Mouse (Mus musculus) liver, embryonic 16.5 days (tissue): ENCODE results near the gene Dtx4. TPM values are rescaled to one million over a fixed set of nuclear protein-coding genes. Genes with fewer than 3 reads are reported as not detected.
A peak's percentile ranks its signal among the peaks of the same experiment; 100 is the strongest.

Experiments used
- ATAC-seq: fragments of 200-750 bp; cut with Nextera tagmentation; 2 replicates; pipeline ENCODE4 v1.8.0; 2017; ENCODE audit warnings: low read depth, mild to moderate bottlenecking, moderate number of reproducible peaks, moderate library complexity
- H3K27ac ChIP-seq: fragments of 300-500 bp; sonication (generic); 2 replicates; pipeline ENCODE4 v1.5.1; 2014; ENCODE audit warnings: mild to moderate bottlenecking, low read length
- H3K27me3 ChIP-seq: fragments of 300-500 bp; sonication (generic); 2 replicates; pipeline ENCODE4 v1.6.1; 2014; ENCODE audit warnings: low read depth, low read length, mixed read lengths; ENCODE audit not compliant: control insufficient read depth, insufficient read depth
- H3K36me3 ChIP-seq: fragments of 300-500 bp; sonication (generic); 2 replicates; pipeline ENCODE4 v1.6.1; 2014; ENCODE audit warnings: mild to moderate bottlenecking; ENCODE audit not compliant: control insufficient read depth, insufficient read depth
- H3K4me1 ChIP-seq: fragments of 300-500 bp; sonication (generic); 2 replicates; pipeline ENCODE4 v1.6.1; 2014; ENCODE audit warnings: low read depth, low read length, mixed read lengths; ENCODE audit not compliant: control insufficient read depth
- H3K4me2 ChIP-seq: fragments of 300-500 bp; sonication (generic); 2 replicates; pipeline ENCODE4 v1.6.1; 2014; ENCODE audit warnings: low read depth, low read length, mixed read lengths
- H3K4me3 ChIP-seq: fragments of 300-500 bp; sonication (generic); 2 replicates; pipeline ENCODE4 v1.5.1; 2014; ENCODE audit warnings: low read depth, mild to moderate bottlenecking, low read length
- H3K9ac ChIP-seq: fragments of 300-500 bp; sonication (generic); 2 replicates; pipeline ENCODE4 v1.6.1; 2014; ENCODE audit warnings: low read depth, low read length
- H3K9me3 ChIP-seq: fragments of 300-500 bp; sonication (generic); replicated peaks from 2 replicates; pipeline ENCODE4 v1.6.1; 2016; ENCODE audit warnings: low read length; ENCODE audit not compliant: control insufficient read depth
- WGBS: fragments of 180-500 bp; shearing (Covaris S2); extraction: QIAGEN DNeasy Blood & Tissue Kit; methylation state at CpG from one replicate; pipeline ENCODE4 v1.1.7; 2014; ENCODE audit not compliant: insufficient replicate concordance; 5-methylcytosine and 5-hydroxymethylcytosine counted together
- polyA plus RNA-seq: library from polyadenylated mRNA; unstranded; fragments of >200 nt; fragmentation: Nextera tagmentation; extraction: Ambion mirVana; gene quantifications from 2 replicates; pipeline ENCODE4 v1.2.1, GENCODE M21; 2015

Gene Dtx4
- polyA plus RNA-seq, 1 experiment from 2014 or later: 2.2 TPM

DNA sequence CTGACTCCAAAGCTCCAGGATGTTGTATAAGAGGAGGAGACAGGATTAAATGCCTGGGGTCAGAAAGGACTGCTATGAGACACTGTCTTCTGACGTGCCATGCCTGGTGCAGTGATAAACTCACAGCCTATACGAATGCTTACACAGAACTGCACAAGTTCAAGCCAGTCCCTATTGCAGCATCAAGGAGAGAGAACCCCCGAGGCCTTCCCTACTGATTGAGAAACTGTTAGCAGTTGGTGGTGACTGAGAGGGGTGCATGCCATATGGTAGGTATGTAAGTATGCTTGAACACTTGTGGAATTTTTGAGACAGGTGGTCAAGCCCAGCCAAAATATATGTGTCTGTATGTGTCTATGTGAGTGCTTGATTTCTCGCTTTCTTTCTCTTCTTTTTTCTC lies 22.1 kb upstream of the Dtx4 start:
- ATAC-seq: no peak
- H3K9me3 ChIP-seq: no peaks in the 10 kb centered on the region
- WGBS: 33% methylated on average over 4 of the region's 4 CpGs
- no peak overlapping the region for H3K4me3 ChIP-seq
- no peaks in the 10 kb centered on the region for H3K36me3 ChIP-seq
- H3K4me1 ChIP-seq: no peaks in the 10 kb centered on the region
- no peak overlapping the region for H3K4me2 ChIP-seq
- H3K27me3 ChIP-seq: no peaks in the 10 kb centered on the region
- no peak overlapping the region for H3K27ac ChIP-seq
- no peak overlapping the region for H3K9ac ChIP-seq

GRCm38 (mm10) chr19:12518541-12518890 lies 17.3 kb upstream of the Dtx4 start:
- Histone ChIP-seq H3K4me3 (no peak overlapping the region), H3K9ac (no peak overlapping the region), H3K27me3 (no peaks in the 10 kb centered on the region)

DNA sequence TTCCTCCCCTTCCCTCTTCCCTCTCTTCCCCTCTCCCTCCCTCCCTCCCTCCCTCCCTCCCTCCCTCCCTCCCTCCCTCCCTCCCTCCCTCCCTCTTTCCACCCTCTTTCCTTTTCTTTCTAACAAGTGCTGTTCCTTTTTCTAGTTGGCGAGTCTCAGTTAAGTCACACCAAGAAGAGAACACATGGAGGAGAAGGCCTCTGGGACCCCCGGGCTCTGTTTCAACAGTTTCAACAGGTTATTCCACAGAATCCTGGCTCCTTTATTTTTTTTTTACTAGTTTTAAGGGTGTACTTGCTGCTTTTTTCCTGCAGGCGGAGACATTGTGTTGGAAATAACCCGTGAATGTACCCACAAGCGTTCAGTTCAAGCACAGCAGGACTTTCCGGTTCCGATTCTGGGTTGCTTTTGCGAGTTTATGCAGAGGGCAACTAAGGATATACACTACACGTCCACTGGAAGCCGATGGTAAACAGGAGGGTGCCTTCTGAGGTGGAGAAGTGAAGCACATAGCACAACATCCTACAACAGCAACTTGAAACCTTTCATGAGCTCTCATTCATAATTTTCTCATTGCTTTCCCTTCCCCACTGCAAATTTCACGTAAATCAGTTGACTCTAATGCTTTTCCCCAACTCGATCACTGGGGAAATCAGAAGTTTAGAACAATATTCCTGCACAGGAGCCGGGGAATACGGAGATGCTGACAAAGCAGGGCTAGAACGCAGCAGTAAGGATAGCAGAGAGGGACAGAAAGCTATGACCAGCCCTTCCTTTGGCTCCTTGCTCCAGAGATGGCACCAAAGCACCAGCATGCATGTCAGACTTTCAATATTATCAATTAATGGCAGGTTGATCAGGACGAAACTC lies 16.7 kb upstream of the Dtx4 start:
- 1% methylated on average over 15 of the region's 16 CpGs for WGBS
- no peaks in the 10 kb centered on the region for H3K36me3 ChIP-seq
- H3K4me1 ChIP-seq: no peaks in the 10 kb centered on the region
- H3K4me3 ChIP-seq: peak overlapping the region; percentile 43
- no peak overlapping the region for H3K27ac ChIP-seq
- H3K27me3 ChIP-seq: no peaks in the 10 kb centered on the region
- H3K9me3 ChIP-seq: no peaks in the 10 kb centered on the region
- peak overlapping the region; percentile 55 for H3K4me2 ChIP-seq
- peak overlapping the region; percentile 0; the same call in 1 of the 2 replicates for H3K9ac ChIP-seq
- ATAC-seq: no peak; the same call in 1 of the 2 replicates

More at GRCm38 (mm10) chr19:12518541-12518890, 17.3 kb upstream of the Dtx4 start:
- H3K36me3 ChIP-seq: no peaks in the 10 kb centered on the region
- ATAC-seq: no peak
- H3K27ac ChIP-seq: no peak overlapping the region
- H3K4me2 ChIP-seq: peak overlapping the region; percentile 55; the same call in 1 of the 2 replicates
- no peaks in the 10 kb centered on the region for H3K4me1 ChIP-seq
- no peaks in the 10 kb centered on the region for H3K9me3 ChIP-seq

- H3K27me3 ChIP-seq: no peaks in the 10 kb centered on the region
- H3K4me2 ChIP-seq: no peak overlapping the region
- H3K36me3 ChIP-seq: no peaks in the 10 kb centered on the region
- H3K9me3 ChIP-seq: no peaks in the 10 kb centered on the region
- H3K27ac ChIP-seq: no peak overlapping the region
- no peak overlapping the region for H3K4me3 ChIP-seq
- no peak for ATAC-seq
- H3K9ac ChIP-seq: no peak overlapping the region
- H3K4me1 ChIP-seq: no peaks in the 10 kb centered on the region
Observed at GRCm38 (mm10) chr19:12514621-12515020, 13.4 kb upstream of the Dtx4 start.

- H3K4me2 ChIP-seq: no peak overlapping the region
- H3K27ac ChIP-seq: no peak overlapping the region
- H3K9ac ChIP-seq: no peak overlapping the region
- H3K4me3 ChIP-seq: no peak overlapping the region
- peaks cover 19% of the 10 kb centered on the region for H3K27me3 ChIP-seq
- WGBS: 50% methylated on average over 7 of the region's 7 CpGs
- H3K36me3 ChIP-seq: no peaks in the 10 kb centered on the region
- H3K4me1 ChIP-seq: no peaks in the 10 kb centered on the region
- H3K9me3 ChIP-seq: no peaks in the 10 kb centered on the region
- ATAC-seq: no peak
Observed at GRCm38 (mm10) chr19:12502756-12503155, 1.5 kb upstream of the Dtx4 start.

GRCm38 (mm10) chr19:12500881-12501311 lies 358 bp downstream of the Dtx4 start:
- Histone ChIP-seq H3K27ac (peak overlapping the region; percentile 80), H3K9me3 (no peaks in the 10 kb centered on the region), H3K36me3 (no peaks in the 10 kb centered on the region), H3K9ac (peak overlapping the region; percentile 59), H3K4me3 (peak overlapping the region; percentile 65), H3K27me3 (peaks cover 19% of the 10 kb centered on the region), H3K4me2 (peak overlapping the region; percentile 68), H3K4me1 (no peaks in the 10 kb centered on the region)
- ATAC-seq: peak; percentile 32
- 1% methylated on average over 38 of the region's 38 CpGs for WGBS

DNA sequence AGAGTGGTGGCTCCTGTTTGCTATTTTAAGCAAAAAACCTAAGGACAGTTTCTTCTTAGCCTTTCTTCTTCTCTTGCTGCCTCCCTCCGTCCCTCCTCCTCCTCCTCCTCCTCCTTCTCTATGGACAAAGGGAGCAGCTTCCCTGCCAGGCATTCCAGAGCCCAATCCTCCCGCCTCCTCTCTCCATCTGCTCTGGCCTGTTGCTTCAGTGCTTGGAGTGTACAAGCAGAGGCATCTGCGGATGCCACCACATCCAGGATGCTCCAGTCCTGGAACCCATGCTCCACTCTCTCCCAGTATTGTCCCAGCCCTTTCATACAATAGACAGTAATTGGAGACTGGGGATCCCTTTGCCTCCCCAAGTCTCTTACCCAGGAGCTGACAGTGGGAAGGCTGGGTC lies 1.1 kb downstream of the Dtx4 start:
- Histone ChIP-seq H3K36me3 (no peaks in the 10 kb centered on the region), H3K4me2 (peak overlapping the region; percentile 68), H3K4me3 (peak overlapping the region; percentile 65), H3K9me3 (no peaks in the 10 kb centered on the region), H3K9ac (no peak overlapping the region), H3K4me1 (no peaks in the 10 kb centered on the region), H3K27me3 (peaks cover 19% of the 10 kb centered on the region), H3K27ac (no peak overlapping the region)
- no peak for ATAC-seq
- WGBS: 15% methylated on average over 3 of the region's 3 CpGs

- Histone ChIP-seq H3K9me3 (no peaks in the 10 kb centered on the region), H3K4me2 (no peak overlapping the region), H3K9ac (no peak overlapping the region), H3K27me3 (peaks cover 19% of the 10 kb centered on the region), H3K36me3 (no peaks in the 10 kb centered on the region), H3K4me3 (no peak overlapping the region; the same call in 1 of the 2 replicates), H3K27ac (no peak overlapping the region), H3K4me1 (no peaks in the 10 kb centered on the region)
- ATAC-seq: no peak
- WGBS: 42% methylated on average over 2 of the region's 2 CpGs
Observed at GRCm38 (mm10) chr19:12499485-12499884, 1.8 kb downstream of the Dtx4 start.

GRCm38 (mm10) chr19:12498941-12499340 lies 2.3 kb downstream of the Dtx4 start:
- Histone ChIP-seq H3K4me1 (no peaks in the 10 kb centered on the region), H3K9me3 (no peaks in the 10 kb centered on the region), H3K4me3 (no peak overlapping the region), H3K36me3 (no peaks in the 10 kb centered on the region), H3K27ac (no peak overlapping the region), H3K4me2 (no peak overlapping the region), H3K9ac (no peak overlapping the region), H3K27me3 (peaks cover 19% of the 10 kb centered on the region)
- ATAC-seq: no peak
- 67% methylated on average over 1 of the region's 1 CpGs for WGBS
